Mouse (Mus musculus): Measurements from ENCODE around the gene Faf1. TPM values are rescaled to one million over a fixed set of nuclear protein-coding genes. Genes with fewer than 3 reads are reported as not detected.
A peak's percentile ranks its signal among the peaks of the same experiment; 100 is the strongest.

Gene Faf1
- total and polyA plus RNA-seq, 2 experiments from 2014 or later = 33.3 to 55.2 TPM

- Histone ChIP-seq H3K27ac (ENCODE audit: low read depth, low read length) (no peak overlapping the region), H3K27me3 (ENCODE audit: insufficient read depth, low read length) (no peaks in the 10 kb centered on the region), H3K4me3 (ENCODE audit: low read depth, low read length) (no peak overlapping the region), H3K9me3 (ENCODE audit: low read length) (no peaks in the 10 kb centered on the region), H3K36me3 (ENCODE audit: insufficient read depth) (no peaks in the 10 kb centered on the region), H3K9ac (no peak overlapping the region), H3K4me2 (ENCODE audit: low read depth) (no peak overlapping the region), H3K4me1 (ENCODE audit: insufficient read depth) (no peaks in the 10 kb centered on the region)
- DNase-seq = no peak
- WGBS = 22% methylated on average over 8 of the region's 8 CpGs
- TF ChIP-seq CTCF (IDR thresholded peaks at IDR 0.05; ENCODE audit: low read depth) = no peak
- ATAC-seq = no peak
Observed at GRCm38 (mm10) chr4:109858571-109859392, 182.4 kb downstream of the Faf1 start.

GRCm38 (mm10) chr4:109859401-109859800 is 183.0 kb downstream of the Faf1 start:
- DNase-seq = no peak
- 27% methylated on average over 7 of the region's 7 CpGs for WGBS
- no peak overlapping the region for H3K4me2 ChIP-seq (ENCODE audit: low read depth)
- no peak overlapping the region for H3K9ac ChIP-seq
- no peak for TF ChIP-seq CTCF (IDR thresholded peaks at IDR 0.05; ENCODE audit: low read depth)
- H3K4me1 ChIP-seq (ENCODE audit: insufficient read depth) = no peaks in the 10 kb centered on the region
- no peaks in the 10 kb centered on the region for H3K9me3 ChIP-seq (ENCODE audit: low read length)
- no peak for ATAC-seq
- H3K36me3 ChIP-seq (ENCODE audit: insufficient read depth) = no peaks in the 10 kb centered on the region
- H3K27me3 ChIP-seq (ENCODE audit: insufficient read depth, low read length) = no peaks in the 10 kb centered on the region
- no peak overlapping the region for H3K4me3 ChIP-seq (ENCODE audit: low read depth, low read length)
- no peak overlapping the region for H3K27ac ChIP-seq (ENCODE audit: low read depth, low read length)

- Histone ChIP-seq H3K4me2 (ENCODE audit: low read depth) (no peak overlapping the region), H3K4me3 (ENCODE audit: low read depth, low read length) (no peak overlapping the region), H3K9me3 (ENCODE audit: low read length) (no peaks in the 10 kb centered on the region), H3K36me3 (ENCODE audit: insufficient read depth) (no peaks in the 10 kb centered on the region), H3K9ac (no peak overlapping the region), H3K4me1 (ENCODE audit: insufficient read depth) (no peaks in the 10 kb centered on the region), H3K27ac (ENCODE audit: low read depth, low read length) (no peak overlapping the region), H3K27me3 (ENCODE audit: insufficient read depth, low read length) (no peaks in the 10 kb centered on the region)
- no peak for TF ChIP-seq CTCF (IDR thresholded peaks at IDR 0.05; ENCODE audit: low read depth)
- peak; percentile 16; the same call in 1 of the 2 replicates for ATAC-seq
- WGBS = 51% methylated on average over 2 of the region's 2 CpGs
- no peak for DNase-seq
Observed at GRCm38 (mm10) chr4:109860256-109860655, 183.9 kb downstream of the Faf1 start.

GRCm38 (mm10) chr4:109862271-109862670 is 185.9 kb downstream of the Faf1 start:
- Histone ChIP-seq H3K27ac (ENCODE audit: low read depth, low read length) (no peak overlapping the region), H3K4me3 (ENCODE audit: low read depth, low read length) (no peak overlapping the region), H3K4me2 (ENCODE audit: low read depth) (no peak overlapping the region), H3K36me3 (ENCODE audit: insufficient read depth) (no peaks in the 10 kb centered on the region), H3K9me3 (ENCODE audit: low read length) (no peaks in the 10 kb centered on the region), H3K27me3 (ENCODE audit: insufficient read depth, low read length) (no peaks in the 10 kb centered on the region), H3K9ac (no peak overlapping the region), H3K4me1 (ENCODE audit: insufficient read depth) (no peaks in the 10 kb centered on the region)
- ATAC-seq (no peak), DNase-seq (no peak)
- no peak for TF ChIP-seq CTCF (IDR thresholded peaks at IDR 0.05; ENCODE audit: low read depth)
- 32% methylated on average over 4 of the region's 4 CpGs for WGBS

- H3K27me3 ChIP-seq (ENCODE audit: insufficient read depth, low read length) = no peaks in the 10 kb centered on the region
- 11% methylated on average over 3 of the region's 3 CpGs for WGBS
- H3K4me3 ChIP-seq (ENCODE audit: low read depth, low read length) = no peak overlapping the region
- no peaks in the 10 kb centered on the region for H3K36me3 ChIP-seq (ENCODE audit: insufficient read depth)
- DNase-seq (no peak), ATAC-seq (no peak)
- no peak overlapping the region for H3K4me2 ChIP-seq (ENCODE audit: low read depth)
- H3K9me3 ChIP-seq (ENCODE audit: low read length) = no peaks in the 10 kb centered on the region
- no peak overlapping the region for H3K9ac ChIP-seq
- TF ChIP-seq CTCF (IDR thresholded peaks at IDR 0.05; ENCODE audit: low read depth) = no peak
- no peaks in the 10 kb centered on the region for H3K4me1 ChIP-seq (ENCODE audit: insufficient read depth)
- no peak overlapping the region for H3K27ac ChIP-seq (ENCODE audit: low read depth, low read length)
Observed at GRCm38 (mm10) chr4:109863021-109863420, 186.6 kb downstream of the Faf1 start.

- Histone ChIP-seq H3K4me1 (ENCODE audit: insufficient read depth) (no peaks in the 10 kb centered on the region), H3K9ac (no peak overlapping the region), H3K36me3 (ENCODE audit: insufficient read depth) (no peaks in the 10 kb centered on the region), H3K9me3 (ENCODE audit: low read length) (no peaks in the 10 kb centered on the region), H3K27me3 (ENCODE audit: insufficient read depth, low read length) (no peaks in the 10 kb centered on the region), H3K4me2 (ENCODE audit: low read depth) (no peak overlapping the region), H3K4me3 (ENCODE audit: low read depth, low read length) (no peak overlapping the region), H3K27ac (ENCODE audit: low read depth, low read length) (no peak overlapping the region)
- DNase-seq = no peak
- 18% methylated on average over 3 of the region's 3 CpGs for WGBS
- no peak for ATAC-seq
- no peak for TF ChIP-seq CTCF (IDR thresholded peaks at IDR 0.05; ENCODE audit: low read depth)
Observed at GRCm38 (mm10) chr4:109868897-109869484, 192.6 kb downstream of the Faf1 start.

- no peaks in the 10 kb centered on the region for H3K27me3 ChIP-seq (ENCODE audit: insufficient read depth, low read length)
- H3K36me3 ChIP-seq (ENCODE audit: insufficient read depth) = no peaks in the 10 kb centered on the region
- TF ChIP-seq CTCF (IDR thresholded peaks at IDR 0.05; ENCODE audit: low read depth) = no peak
- 32% methylated on average over 4 of the region's 4 CpGs for WGBS
- H3K4me1 ChIP-seq (ENCODE audit: insufficient read depth) = no peaks in the 10 kb centered on the region
- DNase-seq = no peak
- no peak for ATAC-seq
- no peak overlapping the region for H3K4me2 ChIP-seq (ENCODE audit: low read depth)
- H3K9me3 ChIP-seq (ENCODE audit: low read length) = no peaks in the 10 kb centered on the region
- no peak overlapping the region for H3K4me3 ChIP-seq (ENCODE audit: low read depth, low read length)
- H3K27ac ChIP-seq (ENCODE audit: low read depth, low read length) = no peak overlapping the region
- no peak overlapping the region for H3K9ac ChIP-seq
Observed at GRCm38 (mm10) chr4:109884333-109884732, 207.9 kb downstream of the Faf1 start.

All from forebrain, postnatal 0 days (tissue).